Mouse (Mus musculus): ENCODE results near the gene Tuft1. TPM values are rescaled to one million over a fixed set of nuclear protein-coding genes. Genes with fewer than 3 reads are reported as not detected.
"Not testable (repeated sequence)": the region's sequence is repeated elsewhere in the genome, so short reads cannot be mapped to it uniquely, and the experiment has no call there.

The Tuft1 gene
- total RNA-seq, 2 experiments from 2014 or later, result 2.0 to 2.2 TPM

DNA sequence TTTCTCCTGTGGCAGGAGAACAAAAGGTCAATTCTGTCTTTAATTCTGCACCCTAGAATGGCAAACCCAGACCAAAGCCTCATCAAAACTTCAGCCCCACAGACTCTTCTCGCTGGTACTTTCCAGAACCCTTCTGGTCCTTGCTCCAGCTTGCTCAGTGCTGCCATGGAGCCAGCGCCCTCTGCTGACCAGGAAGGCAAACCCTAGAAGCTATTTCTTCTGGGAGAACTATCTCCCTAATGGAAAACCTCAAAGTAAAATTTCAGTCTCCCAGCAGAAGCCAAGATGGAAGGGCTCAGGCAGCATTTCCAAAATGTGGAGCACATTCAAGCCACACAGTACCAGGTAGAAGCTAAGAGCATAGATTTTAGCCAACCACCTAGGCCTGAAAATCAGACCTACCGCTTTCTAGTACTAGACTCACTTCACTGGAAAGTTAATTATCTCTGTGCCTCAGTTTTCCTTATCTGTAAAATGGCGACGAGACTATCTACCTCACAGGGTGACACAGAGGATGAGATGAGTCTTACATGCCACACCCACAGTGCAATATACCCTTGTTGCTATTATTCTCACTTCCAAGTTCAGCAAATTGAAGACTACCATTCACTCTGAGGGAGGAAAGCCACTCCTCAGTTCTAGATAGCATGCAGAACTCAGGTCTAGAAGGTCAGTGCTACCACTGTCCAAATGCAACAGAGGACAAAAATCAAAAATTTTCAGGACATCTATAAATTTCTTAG is 6.6 kb upstream of the Tuft1 start:
- DNase-seq (ENCODE audit: extremely low spot score in 1 of 2, low spot score in 1 of 2), result not testable (repeated sequence)

DNA sequence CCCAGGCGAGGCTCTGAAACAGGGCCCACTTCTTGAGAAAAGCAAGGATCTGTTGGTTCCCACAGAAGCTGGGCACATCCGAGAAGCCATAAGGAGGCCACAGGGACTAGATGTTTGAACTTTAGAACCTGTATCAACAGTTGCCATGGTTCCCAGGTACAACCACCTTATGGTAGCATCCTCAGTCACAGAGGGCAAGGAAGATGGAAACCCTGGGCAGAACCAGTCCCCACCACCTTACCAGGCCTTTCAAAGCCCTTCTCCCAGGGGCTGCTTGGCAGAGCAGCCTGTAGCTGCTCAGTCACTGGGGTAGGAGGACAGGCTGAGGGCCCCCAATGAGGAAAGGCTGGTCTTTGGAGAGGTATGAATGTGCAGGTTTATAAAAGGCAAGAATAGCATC is 2.2 kb upstream of the Tuft1 start:
- DNase-seq (ENCODE audit: extremely low spot score in 1 of 2, low spot score in 1 of 2), result not testable (repeated sequence)

DNA sequence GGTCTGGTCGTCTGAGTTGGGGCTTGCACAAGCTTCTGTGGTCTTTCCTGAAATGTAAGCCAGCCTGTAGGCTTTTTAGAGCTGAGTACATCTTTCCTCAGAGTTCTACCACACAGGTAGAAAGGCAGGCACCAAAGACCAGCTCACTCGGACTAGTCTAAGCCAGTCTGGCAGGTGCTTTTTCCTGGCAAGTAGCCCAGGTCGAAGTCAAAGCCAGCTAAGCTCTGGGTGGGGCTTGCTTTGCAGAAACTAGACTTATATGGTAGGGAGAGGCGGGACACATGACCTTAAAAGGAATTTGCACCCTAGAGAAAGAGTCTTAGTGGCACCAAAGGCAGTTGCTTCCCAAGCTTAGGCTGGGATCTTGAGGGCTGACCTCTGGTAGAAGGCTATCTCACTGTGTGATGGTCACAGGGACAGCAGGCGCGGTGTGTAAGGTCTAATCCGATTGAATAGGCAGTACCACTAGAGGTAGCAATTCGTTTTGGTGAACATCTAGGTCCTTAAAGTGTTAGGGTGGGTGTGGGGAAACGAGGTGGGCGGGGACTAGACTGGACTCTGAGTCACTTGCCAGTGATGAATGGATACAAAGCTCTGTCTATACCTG is 573 bp upstream of the Tuft1 start:
- DNase-seq (ENCODE audit: extremely low spot score in 1 of 2, low spot score in 1 of 2), result not testable (repeated sequence)

DNA sequence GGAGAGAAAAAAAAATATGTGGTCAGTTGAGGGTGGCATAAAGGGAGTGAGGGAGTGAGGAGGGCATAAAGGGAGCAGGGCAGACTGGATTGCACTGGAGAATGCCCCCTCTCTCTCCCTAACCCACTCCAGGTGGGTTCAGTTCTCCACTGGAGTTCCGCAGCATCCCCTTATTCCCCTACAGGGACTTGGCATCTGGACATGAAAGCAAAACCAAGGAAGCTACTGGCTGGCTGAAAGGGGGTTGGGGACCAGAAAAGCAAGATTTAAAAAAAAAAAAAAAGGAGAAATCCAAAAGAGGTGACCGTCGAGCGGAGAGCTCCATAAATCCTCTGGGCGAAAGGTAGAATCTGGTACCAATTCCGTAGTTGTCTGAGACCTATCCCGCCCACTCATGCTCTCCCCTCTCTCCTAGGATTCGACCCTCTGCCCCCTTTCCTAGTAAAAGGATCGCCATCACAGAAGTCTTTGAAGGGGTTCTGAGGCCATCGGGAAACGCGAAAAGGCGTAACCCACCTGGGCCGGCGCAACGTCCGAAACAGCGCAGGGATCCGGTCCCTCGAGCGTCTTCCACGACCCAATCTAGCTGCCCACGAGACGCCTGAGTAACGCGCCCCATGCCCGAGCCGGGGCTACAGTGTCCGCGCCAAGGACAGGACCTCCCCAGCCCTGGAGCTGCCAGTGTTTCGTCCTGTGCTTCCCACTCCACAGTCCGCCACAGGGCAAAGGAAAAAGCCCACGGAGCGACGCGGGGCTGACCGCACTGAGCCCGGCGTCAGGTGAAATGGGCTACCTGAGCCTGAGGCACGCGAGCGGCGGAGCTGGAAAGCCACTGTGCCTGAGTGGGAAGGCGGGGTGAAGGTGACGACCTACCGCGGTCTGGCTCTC is 576 bp downstream of the Tuft1 start:
- not testable (repeated sequence) for DNase-seq (ENCODE audit: extremely low spot score in 1 of 2, low spot score in 1 of 2)

DNA sequence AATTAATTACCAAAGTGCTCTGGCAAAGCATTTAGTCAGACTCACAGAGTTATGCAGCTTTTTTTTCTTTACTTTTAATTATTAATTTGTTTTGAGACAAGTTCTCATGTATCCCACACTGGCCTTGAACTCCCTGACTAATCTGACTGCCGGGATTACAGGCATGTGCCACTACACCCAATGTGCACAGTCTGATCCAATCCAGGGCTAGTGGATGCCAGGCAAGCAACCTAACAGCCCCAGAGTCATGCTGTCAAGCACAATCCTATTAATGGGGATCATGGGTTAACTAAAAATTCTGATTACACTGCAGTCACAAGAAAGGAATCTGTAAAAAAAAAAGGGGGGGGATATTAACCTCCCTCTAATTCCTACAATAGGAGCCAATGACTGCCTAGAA is 4.7 kb downstream of the Tuft1 start:
- DNase-seq (ENCODE audit: extremely low spot score in 1 of 2, low spot score in 1 of 2), result not testable (repeated sequence)

DNA sequence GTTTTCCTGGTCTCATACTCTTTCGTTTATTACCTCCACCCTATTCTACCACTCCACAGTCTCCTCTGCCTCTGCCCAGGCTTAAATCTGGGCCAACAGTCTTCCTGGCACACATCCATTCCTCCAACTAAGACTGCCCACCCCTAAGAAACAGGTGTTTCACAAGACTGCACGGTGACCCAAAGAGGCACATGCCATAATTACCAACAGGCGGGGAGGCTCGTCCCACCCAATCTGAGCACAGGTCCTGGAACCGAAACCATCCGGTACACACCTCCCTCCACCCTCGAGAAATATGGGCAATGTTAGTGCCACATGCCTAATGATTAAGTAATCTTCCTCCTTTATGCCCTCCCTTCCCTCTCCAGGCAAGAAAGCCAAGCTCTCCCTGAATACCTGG is 8.3 kb downstream of the Tuft1 start:
- no peak for DNase-seq (ENCODE audit: extremely low spot score in 1 of 2, low spot score in 1 of 2)

DNA sequence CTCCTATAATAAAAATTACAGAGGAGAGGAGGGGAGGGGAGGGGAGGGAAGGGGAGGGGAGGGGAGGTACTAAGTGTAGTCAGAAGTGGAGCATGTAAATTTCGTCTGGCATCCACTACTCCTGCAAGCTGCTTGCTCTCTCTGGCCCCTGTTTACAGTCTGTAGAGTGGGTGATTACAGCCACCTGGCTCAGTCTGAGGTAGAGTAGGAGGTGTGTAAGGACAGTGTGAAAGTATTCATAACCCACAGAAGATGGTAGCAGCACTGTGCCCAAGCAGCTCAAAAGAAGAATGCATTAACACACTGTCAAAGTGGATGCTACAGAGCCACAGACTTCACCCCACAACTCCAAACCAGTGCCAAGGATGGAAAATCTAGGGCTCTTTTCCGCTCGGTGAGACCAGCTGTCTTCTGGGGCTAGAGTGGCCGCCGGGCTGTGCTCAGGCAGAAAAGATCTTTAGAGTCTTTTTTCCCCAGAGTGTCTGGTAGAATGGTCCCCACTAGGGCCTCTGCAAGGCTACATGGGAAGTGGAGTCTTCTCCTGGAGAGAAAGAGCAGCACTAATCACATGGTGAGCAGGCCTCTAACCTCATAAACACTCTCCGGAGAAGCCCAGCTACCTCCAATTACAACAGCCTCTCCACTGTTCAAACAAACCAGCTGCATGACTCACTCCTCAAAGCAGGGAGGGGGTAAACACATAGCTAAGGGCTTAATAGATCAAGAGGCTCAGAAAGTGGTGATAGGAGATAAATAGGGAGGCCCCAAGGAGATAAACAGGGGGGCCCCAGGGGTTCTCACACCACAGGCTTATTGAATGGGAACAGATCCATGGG is 9.7 kb downstream of the Tuft1 start:
- DNase-seq (ENCODE audit: extremely low spot score in 1 of 2, low spot score in 1 of 2), result no peak

DNA sequence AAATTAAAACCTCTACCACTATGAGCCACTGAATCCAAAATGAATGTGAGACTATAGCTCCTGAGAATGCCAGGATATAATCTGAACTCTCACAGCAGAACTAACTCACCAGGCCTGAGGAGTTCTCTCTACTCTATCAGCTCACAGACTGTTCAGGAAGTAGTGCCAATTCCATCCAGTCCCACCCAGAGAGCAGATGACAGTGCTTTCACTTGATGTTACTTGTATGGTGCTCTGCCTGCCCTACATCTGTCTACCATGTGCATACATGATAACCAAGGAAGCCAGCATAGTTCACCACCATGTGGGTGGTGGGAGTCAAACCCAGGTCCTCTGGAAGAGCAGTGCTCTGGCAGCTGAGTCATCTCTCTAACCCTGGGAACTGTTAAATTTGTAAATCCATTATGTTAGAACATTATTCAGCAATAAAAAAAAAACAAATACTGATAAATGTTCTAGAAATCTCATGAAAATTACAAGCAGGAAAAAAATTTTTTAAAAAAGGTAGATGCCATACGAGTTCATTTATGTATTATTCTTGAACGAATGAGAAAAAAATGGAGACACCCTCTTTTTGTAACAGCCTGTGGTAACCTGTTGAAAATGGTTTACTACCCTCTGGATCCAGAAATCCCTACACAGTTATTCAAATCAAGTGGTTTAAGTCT is 16.0 kb downstream of the Tuft1 start, which contains the start of gene Gm10972:
Gene Gm10972, plus strand, starts transcription at position 618 of the 668 bp plus-strand sequence.
- not testable (repeated sequence) for DNase-seq (ENCODE audit: extremely low spot score in 1 of 2, low spot score in 1 of 2)

DNA sequence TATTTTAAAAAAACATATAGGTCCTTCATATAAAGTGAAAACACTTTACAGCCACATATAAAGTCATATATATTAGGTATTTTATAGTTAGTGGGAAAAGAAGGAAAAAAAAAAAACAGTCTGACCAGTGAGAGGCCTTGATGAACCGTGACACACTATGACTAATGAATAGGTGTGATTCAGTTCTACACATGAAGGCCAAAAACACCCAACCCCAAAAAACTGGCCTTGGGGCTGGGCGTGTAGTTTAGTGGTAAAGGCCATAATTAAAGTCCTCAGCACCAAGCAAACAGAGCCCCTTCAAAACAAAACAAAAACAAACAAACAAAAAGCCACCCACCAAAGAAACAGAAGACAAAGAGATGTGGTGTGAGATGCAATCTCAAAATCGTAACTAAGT is 28.8 kb downstream of the Tuft1 start:
- no peak for DNase-seq (ENCODE audit: extremely low spot score in 1 of 2, low spot score in 1 of 2)

DNA sequence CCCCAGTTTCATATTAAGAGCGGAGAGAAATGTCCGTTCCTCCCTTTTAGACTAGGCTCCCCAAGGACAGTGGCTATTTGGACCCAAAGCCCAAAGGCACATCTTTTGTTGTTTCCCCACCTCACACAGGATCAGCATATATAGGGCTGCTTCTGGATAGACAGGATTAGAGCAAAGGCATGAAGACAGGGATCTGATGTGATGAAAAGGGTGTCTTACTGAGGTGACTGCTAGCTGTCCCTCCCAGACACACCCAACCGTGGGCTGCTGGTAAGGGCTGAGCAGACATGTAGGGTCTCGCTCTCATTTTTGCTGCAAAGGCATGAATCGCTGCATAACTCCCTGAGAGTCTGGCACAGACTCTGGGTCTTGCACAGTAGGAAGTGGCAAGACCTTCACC is 30.0 kb downstream of the Tuft1 start:
- no peak for DNase-seq (ENCODE audit: extremely low spot score in 1 of 2, low spot score in 1 of 2)

DNA sequence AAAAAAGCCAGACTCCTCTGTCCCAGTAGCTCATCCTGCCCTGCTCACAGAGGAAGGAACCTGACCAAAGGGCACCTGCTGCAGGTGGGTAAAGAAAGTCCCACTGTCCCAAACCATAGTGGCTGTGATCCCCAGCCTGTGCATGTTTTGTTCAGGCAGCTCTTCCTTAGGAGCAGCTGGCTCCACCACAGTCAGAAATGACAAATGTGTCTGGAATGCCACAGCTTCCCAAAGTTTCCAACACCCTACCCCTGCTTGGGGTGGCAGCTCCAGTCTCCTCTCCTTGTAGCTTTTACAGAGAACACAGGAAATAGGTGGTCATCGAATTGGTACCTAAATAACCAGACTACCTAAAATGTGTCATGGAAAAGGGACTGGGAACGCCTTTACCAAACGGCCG is 34.4 kb downstream of the Tuft1 start:
- no peak for DNase-seq (ENCODE audit: extremely low spot score in 1 of 2, low spot score in 1 of 2)

DNA sequence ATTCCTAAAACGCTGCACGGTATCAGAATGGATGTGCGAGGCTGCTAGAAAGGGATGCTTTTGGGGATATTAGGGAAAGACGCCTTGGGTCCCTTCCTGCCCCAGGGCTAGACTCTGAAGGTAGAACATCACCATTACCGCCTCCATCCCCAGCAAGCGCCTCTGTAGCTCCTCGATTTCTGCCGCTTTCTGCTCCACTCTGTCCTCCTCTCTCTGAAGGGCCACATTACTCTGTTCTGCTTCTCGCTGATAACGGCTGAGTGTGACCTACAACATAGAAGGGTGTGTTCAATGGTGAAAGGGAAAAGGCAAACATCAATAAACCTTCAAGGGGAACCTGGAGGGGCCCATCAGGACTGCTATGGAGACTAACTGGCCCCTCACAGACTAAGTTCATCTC is 36.1 kb downstream of the Tuft1 start:
- DNase-seq (ENCODE audit: extremely low spot score in 1 of 2, low spot score in 1 of 2), result no peak

DNA sequence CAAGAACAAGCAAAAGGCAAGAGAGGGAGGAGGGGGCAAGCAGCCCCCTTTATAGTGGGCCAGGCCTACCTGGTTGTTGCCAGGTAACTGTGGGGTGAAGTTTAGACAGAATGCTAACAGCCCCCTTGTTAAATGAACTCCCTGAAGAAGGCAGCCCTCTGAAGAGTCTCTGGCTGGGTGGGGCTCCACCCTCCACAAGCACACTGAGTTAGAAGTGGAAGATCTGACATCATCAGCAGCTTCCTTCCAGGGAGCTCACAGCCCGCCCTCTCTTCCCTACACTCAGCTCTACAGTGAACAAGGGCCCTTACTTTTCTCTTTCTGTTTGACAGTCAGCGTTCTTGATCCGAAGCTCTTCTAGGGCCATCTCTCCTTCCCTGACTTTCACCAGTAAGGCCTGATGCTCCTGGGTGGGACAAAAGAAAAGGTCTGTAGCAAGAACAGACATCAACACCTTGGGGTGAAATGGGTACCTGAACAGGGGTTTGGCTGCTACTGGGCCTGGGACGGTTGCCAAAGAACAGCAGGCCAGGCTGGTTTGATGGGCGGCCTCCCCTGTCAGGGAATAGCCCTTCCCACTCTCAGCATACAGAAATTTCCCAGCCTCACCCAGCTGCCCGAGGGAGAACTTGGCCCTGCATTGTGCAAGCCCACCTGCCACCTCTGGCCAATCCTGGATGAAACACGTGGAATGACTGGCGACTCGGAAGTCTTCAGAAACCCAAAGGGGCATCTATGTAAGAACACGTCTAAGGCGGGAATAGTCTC is 36.7 kb downstream of the Tuft1 start:
- DNase-seq (ENCODE audit: extremely low spot score in 1 of 2, low spot score in 1 of 2), result no peak

DNA sequence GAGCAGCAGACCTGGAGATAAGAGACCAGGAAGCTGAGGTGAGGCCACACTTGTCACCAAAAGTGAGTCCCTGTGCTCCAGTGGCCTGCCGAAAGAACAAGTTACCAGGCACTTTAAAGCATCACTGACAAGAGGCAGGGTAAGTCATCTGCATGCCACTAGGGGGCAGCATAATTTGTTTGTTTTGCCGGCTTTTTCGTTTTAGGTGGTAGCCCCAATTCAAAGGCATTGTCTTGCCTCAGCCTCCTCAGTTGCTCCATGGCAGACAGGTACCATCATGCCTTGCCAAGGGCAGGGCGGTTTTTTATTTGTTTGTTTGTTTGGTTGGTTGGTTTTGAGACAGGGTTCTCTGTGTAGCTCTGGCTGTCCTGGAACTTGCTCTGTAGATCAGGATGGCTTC is 42.0 kb downstream of the Tuft1 start:
- DNase-seq (ENCODE audit: extremely low spot score in 1 of 2, low spot score in 1 of 2), result peak in 1 of 2 experiments; percentile 45

DNA sequence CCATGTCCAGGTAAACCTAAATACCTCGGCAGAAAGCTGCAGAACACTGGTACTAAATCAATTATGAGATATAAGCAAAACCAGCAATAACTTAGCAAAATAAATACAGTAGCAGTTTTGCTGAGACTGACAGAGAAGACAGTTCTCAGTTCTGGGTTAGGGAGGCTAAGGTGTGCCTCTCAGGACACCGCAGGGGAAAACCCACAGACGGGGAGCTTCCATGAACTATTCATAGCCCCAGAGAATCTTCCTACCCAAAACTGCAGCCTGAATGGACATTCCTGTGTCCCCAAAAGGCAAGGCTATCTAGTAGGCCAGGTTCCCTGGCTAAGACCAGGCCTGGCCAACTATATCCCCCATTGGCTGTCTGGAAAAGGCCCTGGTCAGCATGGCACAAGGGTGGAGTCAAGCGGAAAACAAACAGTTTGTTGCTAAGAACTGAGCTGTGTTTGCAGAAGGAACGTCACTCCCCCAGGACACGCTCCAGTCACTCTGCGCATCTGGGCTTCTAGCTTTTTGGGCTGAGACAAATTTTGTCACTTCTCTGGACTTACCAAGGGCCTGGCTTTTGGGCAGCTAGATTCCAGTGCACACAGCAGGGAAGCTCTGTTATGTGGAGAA is 45.3 kb downstream of the Tuft1 start:
- no peak for DNase-seq (ENCODE audit: extremely low spot score in 1 of 2, low spot score in 1 of 2)

DNA sequence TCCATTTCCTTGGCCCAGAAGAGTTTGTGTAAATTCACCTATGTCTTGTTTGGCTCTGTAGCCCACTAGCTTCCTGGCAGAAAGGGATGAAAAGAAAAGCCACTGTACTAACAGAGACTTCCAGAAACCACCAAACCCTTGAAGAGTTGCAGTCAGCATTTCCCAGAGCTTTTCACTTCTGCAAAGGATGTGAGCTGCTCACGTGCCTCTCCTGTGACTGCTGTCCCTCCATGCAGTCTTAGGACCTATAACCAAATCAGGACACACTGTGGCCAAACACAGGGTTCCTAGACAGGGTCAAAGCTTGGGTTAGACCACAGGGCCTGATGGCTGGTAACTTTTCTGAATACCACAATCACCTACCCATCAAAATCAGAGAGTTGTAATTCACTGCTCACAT is 46.4 kb downstream of the Tuft1 start:
- no peak for DNase-seq (ENCODE audit: extremely low spot score in 1 of 2, low spot score in 1 of 2)

DNA sequence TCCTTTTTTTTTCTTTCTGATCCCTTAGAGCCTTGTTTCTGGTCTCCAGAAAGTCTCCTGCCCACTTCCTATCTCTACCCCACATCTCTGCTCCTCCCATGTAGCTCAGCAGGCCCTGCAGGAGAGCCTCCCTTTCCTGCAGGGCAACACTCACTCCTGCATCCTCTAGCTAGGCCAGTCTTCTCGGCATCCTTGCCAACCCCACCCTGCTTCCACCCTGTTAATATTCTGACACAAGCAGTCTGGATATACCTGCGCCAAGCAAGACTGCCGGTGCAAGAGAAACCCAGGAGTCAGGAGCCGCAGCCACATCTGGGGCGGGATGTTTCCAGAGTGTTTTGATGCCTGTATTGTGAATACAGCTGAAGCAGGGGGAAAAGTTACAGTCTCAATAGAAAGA is 46.8 kb downstream of the Tuft1 start:
- DNase-seq (ENCODE audit: extremely low spot score in 1 of 2, low spot score in 1 of 2), result no peak

DNA sequence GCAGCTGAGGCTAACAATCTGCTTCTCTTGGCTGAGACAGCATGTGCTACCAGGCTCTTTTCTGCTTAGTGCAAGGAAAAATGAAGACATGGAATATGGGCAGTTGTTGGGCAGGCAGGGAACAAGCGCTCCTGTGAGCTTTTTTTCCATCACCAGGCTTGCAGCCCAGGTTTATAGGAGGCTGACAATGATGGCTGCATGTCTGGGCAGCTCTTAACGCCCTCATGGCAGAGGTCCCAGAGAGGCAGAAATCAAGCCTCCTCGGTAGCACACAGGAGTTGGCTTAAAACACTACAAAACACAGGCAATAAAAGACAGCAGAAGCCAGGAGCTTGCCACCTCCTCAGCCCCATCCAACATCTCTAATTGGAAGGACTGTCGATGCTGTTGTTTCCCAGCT is 47.3 kb downstream of the Tuft1 start:
- DNase-seq (ENCODE audit: extremely low spot score in 1 of 2, low spot score in 1 of 2), result no peak

DNA sequence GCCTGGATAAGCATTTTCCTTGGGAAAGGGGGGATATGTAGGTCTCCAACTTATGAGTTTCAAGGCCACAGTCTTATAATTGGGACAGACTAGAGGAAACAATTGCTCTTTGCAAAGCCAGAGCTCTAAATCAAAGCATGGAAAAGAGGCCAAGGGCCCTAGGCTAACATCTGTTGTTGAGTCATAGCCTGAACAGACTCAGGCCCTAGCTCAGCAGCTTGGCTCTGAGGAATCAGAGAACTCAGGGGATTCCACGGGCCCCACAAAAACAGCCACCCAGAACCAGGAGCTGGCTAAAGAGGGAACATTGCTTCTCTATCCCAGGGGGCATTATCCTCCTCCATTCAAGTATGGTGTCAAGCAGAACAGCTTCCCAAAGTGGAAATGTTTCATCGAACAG is 48.1 kb downstream of the Tuft1 start:
- no peak for DNase-seq (ENCODE audit: extremely low spot score in 1 of 2, low spot score in 1 of 2)
